Mouse (Mus musculus) lung, postnatal 0 days (tissue): ENCODE measurements around the gene Cuta.
"Not testable (repeated sequence)": the region's sequence is repeated elsewhere in the genome, so short reads cannot be mapped to it uniquely, and the experiment has no call there.

ENCODE experiments used
- CTCF ChIP-seq: IDR thresholded peaks from 2 replicates; pipeline ENCODE4 v1.5.1; 2016; ENCODE audit warnings: antibody characterized with exemption, mild to moderate bottlenecking
- EP300 ChIP-seq: IDR thresholded peaks from 2 replicates; pipeline ENCODE4 v1.6.1; 2016; ENCODE audit warnings: antibody characterized with exemption, mild to moderate bottlenecking, control low read depth

DNA sequence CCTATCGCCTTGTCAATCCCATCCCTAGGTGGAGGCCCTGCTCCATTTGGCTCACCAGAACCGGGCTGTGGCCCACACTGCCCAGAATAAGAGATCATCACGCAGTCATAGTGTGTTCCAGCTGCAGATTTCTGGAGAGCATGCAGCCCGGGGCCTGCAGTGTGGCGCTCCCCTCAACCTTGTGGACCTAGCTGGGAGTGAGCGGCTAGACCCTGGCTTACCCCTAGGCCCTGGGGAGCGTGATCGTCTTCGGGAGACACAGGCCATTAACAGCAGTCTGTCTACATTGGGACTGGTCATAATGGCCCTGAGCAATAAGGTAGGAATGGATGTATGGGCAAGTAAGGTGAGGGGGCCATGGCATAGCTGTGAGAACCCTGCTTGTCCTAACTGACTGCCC lies 14.0 kb downstream of the Cuta start:
- not testable (repeated sequence) for TF ChIP-seq CTCF, EP300
